14 mouse cellular contexts compared by ENCODE assay signal in the genomic region with DNA sequence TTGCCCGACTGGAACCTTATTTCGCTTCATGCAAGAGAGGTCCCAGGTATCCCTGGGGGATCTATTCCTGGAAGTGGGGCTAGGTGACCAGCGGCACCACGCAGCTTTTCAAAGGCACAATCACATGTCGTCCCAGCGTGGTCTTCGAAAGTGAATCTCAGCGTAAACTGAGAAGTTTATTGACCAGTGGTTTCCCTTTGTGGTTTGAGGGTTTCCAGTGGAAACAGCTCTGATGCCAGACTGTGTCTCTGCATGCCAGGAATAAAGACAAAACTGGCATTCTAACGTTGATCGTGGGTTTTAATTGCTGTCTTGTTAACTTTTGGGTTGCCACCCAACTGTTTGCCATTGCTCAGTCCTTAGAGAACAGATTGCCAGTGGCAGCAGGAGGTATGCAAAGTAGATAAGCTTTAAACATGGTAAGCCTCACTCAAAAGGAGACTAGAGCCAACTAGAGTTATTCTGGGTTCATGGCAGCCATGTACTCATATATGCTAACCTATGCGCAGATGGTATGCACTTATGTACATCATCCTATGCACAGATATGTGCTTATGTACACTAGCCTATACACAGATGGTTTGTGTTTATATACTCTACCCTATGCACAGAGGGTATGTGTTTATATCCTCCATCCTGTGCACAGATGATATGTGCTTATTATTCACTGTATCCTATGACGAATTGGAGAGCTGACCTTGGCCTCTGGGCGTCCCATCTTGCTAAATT.
DNase-seq lines count a peak whose midpoint lies in the region; ATAC-seq and TF ChIP-seq lines count a peak whose summit lies in the region.
"Had no signal": no experiment of that assay in that cellular context is flagged by ENCODE, and none has a peak within 500 bp of the region (broad histone marks: within the 10 kb centered on the region; RNA-seq: fewer than 3 reads in every experiment).

No protein-coding gene starts in this region.

- ATAC-seq in monocyte, adult 5-6 weeks (replicated peaks; ENCODE audit: insufficient number of reproducible peaks, low FRiP score, low TSS enrichment, poor library complexity, severe bottlenecking), result no peak

- no peak for TF ChIP-seq CTCF in layer of hippocampus, adult 2 months (conservative IDR thresholded peaks at IDR 0.05)

- peak; percentile 4 to 5 for DNase-seq in frontal cortex, adult 2 months (ENCODE audit: extremely low spot score in 1 of 2, low spot score in 1 of 2)
- no peak for DNase-seq in frontal cortex, postnatal 14 days (ENCODE audit: low spot score in 2 of 2)
- DNase-seq in A20 (ENCODE audit: low read depth, low spot score), result peak; percentile 30
- DNase-seq in c-Kit-positive CD71-negative TER-119-negative erythroid progenitor cells, embryonic 14.5 days (ENCODE audit: low read depth), result peak; percentile 2
- peak; percentile 46 to 76 for DNase-seq in layer of hippocampus, adult 2 months (ENCODE audit: low spot score in 2 of 2)
- no peak for DNase-seq in spleen, adult 12 weeks (ENCODE audit: low spot score)
- DNase-seq in gastrocnemius, adult 18-20 months (ENCODE audit: low spot score), result no peak
- DNase-seq: adrenal gland, postnatal 25 days; cerebellum, adult 11 months; gastrocnemius, postnatal 25 days; kidney, adult 8-10 months; lung, postnatal 36 days had no signal

- no peak overlapping the region; the same call in 1 of the 2 replicates for H3K4me3 ChIP-seq in layer of hippocampus, adult 2 months
- H3K4me3 ChIP-seq: hindbrain, embryonic 15.5 days had no signal

- no peak overlapping the region for H3K27ac ChIP-seq in layer of hippocampus, adult 2 months

Comparison
In these comparisons a context has a peak if more than half of its experiments do, and no peak if none do; other contexts are left out.
1. DNase-seq: peak in frontal cortex, adult 2 months (2 of 2), A20 (single experiment), c-Kit-positive CD71-negative TER-119-negative erythroid progenitor cells, embryonic 14.5 days (single experiment) and layer of hippocampus, adult 2 months (2 of 2); none in frontal cortex, postnatal 14 days (0 of 2), spleen, adult 12 weeks (single experiment) and gastrocnemius, adult 18-20 months (single experiment).